Mouse (Mus musculus): ENCODE results near the gene Tex48.
A peak's percentile ranks its signal among the peaks of the same experiment; 100 is the strongest.

Gene Tex48

DNA sequence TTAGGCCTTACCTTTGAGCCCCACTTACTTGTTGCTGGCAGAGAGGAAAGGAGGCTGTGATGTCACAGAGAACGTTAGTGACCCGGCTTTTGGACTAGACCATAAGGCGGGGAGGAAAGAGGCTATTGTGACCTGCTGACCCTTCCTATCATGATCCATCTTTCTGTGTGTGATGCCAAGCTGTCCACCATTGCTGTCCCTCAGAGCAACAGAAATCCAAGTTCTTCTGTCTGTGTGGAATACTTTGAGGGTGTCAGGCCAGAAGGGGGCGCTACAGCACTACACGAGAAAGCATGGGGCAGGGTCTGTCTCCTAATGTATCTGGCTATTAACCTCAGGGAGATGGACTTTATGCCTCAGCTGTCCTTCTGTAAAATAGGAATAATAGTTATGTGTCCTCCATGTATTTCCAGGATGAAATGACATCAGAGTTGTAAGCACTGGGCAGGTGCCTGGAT is at the start of gene Tex48:
TSS of gene Tex48 (minus strand) at position 51 of the 458 bp plus-strand sequence.
- DNase-seq (ENCODE audit: low spot score): peak; percentile 29

DNA sequence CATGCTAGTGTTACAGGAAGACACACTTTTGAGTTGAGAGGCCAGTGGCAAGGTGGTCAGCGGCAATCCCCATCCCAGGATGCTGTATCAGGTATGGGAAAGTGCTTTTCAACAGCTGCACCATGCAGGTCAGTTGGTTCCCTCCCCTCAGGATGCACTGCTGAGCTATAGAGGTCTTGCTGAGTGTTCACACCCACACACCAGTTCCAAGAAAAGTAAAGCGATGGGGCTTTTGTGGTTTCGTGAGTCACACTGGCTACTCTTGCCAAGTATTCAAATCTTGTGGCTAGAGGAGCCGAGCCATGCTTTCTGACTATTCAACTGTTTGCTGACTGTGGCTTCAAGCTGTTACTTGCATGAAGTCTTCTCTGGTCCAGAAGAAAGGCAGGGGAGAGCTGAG is 46.0 kb upstream of the Tex48 start:
- DNase-seq (ENCODE audit: low spot score): peak; percentile 32

- no peak for DNase-seq (ENCODE audit: low spot score)
Measured at GRCm38 (mm10) chr4:63665738-63666137, 43.5 kb upstream of the Tex48 start.

GRCm38 (mm10) chr4:63663279-63663678 is 41.1 kb upstream of the Tex48 start, which contains the start of gene Gm11214:
TSS of gene Gm11214 (minus strand) at chr4:63663379.
- no peak for DNase-seq (ENCODE audit: low spot score)

- DNase-seq (ENCODE audit: low spot score): no peak
Measured at GRCm38 (mm10) chr4:63661857-63662256, 39.6 kb upstream of the Tex48 start.

DNA sequence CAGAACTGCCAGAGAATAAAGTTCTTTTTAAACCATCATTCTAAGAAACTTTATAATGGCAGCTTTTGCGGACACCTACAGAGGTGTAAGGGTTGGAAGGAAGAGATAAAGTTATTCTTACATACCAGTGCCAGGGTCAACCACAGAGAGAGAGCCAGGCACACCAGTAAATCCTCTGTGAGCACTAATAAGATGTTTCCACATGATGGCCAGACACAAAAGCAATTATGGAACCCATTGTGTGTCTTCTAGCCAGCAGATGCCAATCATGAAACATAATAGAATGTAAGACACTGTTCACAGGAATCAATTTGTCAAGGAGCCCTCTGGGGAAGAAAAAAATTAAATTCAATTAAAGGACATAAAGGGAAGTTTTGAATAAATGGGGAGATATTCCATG is 39.2 kb upstream of the Tex48 start:
- DNase-seq (ENCODE audit: low spot score): no peak

DNA sequence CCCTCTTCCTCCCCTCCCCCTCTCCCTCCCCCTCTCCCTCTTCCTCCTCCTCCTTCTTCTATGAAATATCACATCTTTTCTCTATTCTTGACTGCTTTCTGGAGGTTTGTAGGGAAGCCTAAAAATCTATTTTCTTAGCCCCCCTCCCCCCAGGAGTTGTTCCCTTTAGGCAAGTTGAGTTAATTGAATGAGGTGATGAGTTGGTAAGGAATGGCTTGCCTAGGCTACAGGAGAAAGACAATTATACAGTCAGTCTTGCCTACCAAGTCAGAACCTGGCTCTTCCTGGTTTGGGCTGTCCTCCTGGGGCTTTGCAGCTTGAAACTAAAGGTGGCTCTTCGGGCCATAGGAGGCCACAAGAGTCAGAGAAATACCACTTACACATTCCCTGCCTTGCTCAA is 37.5 kb upstream of the Tex48 start:
- DNase-seq (ENCODE audit: low spot score): peak; percentile 2

DNA sequence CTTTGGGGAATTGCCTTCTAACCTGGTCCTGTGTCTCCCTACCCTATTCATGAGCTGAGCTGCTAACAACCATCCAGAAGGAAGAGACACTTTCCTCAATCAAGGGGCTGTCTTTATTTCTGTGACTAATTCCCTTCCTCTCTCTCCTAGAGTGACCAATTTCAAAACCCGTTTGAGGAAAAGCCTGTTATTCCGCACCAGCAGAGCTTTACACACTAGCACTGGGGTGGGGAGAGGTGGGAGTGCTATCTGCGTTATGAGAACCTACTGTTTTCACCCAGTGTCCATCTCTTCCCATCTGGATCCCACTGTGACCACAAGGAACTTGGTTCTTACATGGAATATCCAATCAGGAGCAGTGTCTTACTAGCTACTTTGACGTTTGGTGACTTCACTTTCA is 36.9 kb upstream of the Tex48 start:
- no peak for DNase-seq (ENCODE audit: low spot score)

DNA sequence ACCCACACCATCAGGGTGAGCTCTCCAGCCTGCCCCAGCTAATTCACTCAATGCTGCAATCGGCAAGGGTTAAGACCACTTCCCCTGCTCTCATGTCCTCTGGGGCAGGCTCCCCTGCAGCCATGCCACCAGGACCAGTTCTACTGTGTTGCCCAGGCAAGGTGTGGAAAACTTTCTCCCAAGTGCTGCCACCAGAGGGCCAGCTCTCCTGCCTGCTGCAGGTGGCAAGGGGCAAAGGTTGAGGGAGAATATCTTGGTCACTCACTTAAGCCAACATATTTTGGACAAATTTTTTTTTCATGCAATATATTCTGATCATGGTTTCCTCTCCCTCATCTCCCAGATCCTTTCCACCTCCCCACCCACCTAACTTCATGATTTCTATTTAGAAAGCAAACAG is 32.2 kb upstream of the Tex48 start:
- DNase-seq (ENCODE audit: low spot score): no peak

GRCm38 (mm10) chr4:63643956-63644726 is 21.9 kb upstream of the Tex48 start:
- no peak for DNase-seq (ENCODE audit: low spot score)

- no peak for DNase-seq (ENCODE audit: low spot score)
Measured at GRCm38 (mm10) chr4:63639842-63640241, 17.6 kb upstream of the Tex48 start.

DNA sequence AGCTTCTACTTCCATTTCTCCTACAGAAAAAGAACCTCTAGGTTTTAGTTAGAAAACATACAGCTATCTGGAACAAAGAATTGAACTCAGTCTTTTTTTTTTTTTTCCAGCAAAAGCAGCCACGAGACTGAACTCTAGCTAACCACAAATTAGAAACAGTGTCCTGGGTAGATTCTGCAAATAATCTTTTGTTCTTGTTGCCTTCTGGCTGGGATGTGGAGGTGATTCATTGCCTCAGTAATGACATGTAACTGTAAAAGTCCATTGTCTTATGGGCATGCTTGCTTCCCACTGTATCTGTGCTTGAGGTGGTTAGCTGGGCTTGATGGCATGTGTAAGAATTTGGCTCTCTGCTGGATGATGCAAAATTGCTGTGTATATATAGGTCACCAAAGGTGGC is 16.4 kb upstream of the Tex48 start:
- DNase-seq (ENCODE audit: low spot score): no peak

GRCm38 (mm10) chr4:63633181-63633580 is 11.0 kb upstream of the Tex48 start:
- DNase-seq (ENCODE audit: low spot score): no peak

DNA sequence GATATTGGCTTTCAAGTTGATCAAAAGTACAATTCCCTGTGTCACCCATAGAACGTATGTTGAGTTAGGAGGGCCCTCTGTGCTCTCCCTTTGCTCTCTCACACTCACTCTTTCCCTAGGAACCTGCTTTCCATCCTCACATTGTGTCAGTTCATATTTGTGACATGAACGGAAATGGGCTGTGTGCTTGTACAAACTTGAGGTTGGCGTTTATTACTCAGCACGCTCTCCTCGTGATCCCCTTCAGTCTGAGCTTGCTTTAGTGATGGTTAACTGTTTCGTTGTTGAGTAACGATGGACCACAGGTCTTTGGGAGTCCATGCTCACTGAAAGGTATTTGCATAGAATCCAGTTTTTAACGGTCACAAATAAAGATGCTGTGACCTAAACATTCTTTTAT is 4.9 kb upstream of the Tex48 start:
- no peak for DNase-seq (ENCODE audit: low spot score)

DNA sequence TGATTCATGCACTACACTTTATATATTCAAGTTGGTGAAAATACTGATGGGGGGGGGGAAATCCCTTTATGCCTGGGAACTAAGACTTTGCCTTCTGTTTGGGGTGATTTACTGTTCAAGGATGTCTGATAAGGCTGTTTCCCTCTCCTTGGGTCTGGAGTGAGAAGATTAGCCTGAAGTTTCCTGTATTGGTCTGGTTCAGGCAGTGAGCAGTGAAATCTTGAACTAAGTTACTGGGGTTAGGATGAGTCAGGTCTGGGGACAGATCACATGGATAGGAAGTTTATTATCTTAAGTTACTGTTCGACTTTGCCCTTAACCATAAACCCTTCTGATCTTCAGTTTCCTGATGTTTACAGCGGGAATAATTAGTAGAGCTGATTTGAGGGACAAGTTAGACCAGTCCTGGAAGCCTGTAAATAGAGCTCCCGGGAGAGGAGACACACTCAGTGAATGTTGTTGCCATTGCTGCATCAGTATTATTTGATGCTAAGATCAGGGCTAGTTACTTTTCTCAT is 3.4 kb upstream of the Tex48 start:
- DNase-seq (ENCODE audit: low spot score): no peak

DNA sequence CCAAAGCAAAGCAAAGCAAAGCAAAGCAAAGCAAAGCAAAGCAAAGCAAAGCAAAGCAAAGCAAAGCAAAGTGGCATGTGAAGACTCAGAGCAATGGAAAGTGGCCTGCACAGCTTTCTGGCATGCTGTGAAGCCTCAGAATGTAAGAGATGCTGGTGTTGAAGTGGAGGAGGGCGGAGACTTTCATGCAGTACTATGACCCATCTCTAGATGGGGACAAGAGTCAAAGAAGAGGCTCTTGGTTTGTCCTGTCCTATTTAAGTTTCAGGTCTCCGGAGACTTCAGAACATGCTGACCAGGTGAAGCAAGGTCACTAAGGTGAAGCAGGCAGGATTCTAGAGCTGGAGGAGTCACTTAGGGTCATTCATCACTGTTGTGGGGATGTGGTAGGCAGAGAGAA is 367 bp downstream of the Tex48 start:
- DNase-seq (ENCODE audit: low spot score): no peak

DNA sequence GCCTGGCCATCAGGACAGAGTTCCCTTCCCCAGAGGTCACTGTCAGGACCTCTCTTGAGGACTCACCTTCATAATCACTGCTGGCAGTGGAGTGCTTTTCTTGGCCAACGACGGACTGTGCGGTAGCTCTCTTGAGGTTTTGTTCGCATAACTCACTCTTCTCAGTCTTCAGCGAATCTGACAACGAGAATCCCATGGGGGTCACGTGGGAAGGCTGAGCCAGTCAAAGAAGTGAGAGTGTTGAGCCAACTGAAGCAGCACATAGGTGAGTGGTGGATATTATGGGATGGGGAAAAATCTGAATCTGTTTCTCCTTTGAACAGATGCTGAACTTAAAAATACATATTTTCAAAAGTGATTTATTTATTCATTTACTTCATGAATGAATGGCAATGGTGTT is 13.8 kb downstream of the Tex48 start:
- no peak for DNase-seq (ENCODE audit: low spot score)

DNA sequence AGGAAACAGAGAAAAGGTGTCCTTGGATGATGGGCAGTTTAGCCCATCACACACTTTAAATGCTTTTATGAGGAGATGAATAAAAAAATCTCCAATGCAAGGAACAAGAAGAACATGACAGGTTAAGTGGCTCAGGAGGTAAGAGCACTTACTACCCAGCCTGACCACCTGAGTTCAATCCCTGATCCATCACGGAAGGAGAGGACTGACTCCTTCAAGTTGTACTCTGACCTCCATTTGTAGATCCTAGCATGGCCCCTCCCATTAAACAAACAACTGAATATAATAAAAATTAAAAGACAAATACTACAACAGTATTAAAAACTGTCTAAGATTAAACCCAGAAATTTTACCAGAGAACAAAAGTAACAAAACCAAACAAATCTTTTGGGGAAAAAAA is 16.3 kb downstream of the Tex48 start:
- DNase-seq (ENCODE audit: low spot score): no peak

DNA sequence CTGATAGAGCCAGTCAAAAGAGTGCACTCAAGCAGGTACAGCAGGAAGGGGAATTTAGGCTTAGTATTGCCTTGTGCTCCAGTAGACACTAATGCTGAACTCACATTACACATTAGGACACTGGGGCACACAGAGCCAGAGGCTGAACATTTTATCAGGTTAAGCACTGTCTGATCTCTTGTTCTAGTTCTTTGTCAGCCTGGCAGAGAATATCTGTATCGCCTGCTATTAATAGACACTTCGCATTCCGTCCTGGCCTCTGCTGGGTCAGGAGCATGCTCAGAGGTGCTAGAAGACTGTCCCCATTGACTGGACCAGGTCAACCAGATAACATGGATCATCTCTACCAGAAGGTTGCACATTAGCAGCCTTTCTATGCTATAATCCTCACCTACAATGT is 16.7 kb downstream of the Tex48 start:
- DNase-seq (ENCODE audit: low spot score): no peak

GRCm38 (mm10) chr4:63604945-63605344 is 17.3 kb downstream of the Tex48 start, which contains the start of gene Gm11213:
TSS of gene Gm11213 (minus strand) at chr4:63605261.
- DNase-seq (ENCODE audit: low spot score): no peak

- no peak for DNase-seq (ENCODE audit: low spot score)
Measured at GRCm38 (mm10) chr4:63601263-63601662, 21.0 kb downstream of the Tex48 start.

DNA sequence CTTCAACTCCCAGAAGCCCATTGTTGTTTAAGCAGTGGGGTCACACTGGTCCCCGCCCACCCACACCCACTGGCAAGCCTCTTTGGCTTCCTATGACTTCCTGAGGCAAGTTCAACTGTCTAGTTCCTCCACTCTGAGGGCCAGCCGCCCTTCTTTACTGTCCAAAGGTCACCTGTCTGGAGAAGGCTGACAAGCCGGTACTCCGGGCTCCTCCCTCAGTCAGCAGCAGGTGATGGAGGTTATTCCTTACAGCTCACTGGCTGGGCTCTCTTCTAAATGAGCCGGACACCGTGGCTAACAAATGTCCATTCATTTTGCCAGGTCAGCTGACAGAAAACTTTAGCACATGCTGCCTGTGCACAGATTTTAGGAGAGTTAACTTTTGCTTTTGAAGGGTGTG is 21.4 kb downstream of the Tex48 start:
- DNase-seq (ENCODE audit: low spot score): no peak

- DNase-seq (ENCODE audit: low spot score): no peak
Measured at GRCm38 (mm10) chr4:63596010-63596409, 26.2 kb downstream of the Tex48 start.

GRCm38 (mm10) chr4:63595259-63595658 is 27.0 kb downstream of the Tex48 start:
- peak; percentile 57 for DNase-seq (ENCODE audit: low spot score)

All from T-cell, adult 2 months (primary cell).